Mouse (Mus musculus) cerebellum, adult 18-20 months (tissue): ENCODE data around the gene Rwdd3.

Experiments
- DNase-seq, 2 experiments: peaks; one replicate each; pipeline ENCODE4 v3.0.0; 2021

Gene Rwdd3

DNA sequence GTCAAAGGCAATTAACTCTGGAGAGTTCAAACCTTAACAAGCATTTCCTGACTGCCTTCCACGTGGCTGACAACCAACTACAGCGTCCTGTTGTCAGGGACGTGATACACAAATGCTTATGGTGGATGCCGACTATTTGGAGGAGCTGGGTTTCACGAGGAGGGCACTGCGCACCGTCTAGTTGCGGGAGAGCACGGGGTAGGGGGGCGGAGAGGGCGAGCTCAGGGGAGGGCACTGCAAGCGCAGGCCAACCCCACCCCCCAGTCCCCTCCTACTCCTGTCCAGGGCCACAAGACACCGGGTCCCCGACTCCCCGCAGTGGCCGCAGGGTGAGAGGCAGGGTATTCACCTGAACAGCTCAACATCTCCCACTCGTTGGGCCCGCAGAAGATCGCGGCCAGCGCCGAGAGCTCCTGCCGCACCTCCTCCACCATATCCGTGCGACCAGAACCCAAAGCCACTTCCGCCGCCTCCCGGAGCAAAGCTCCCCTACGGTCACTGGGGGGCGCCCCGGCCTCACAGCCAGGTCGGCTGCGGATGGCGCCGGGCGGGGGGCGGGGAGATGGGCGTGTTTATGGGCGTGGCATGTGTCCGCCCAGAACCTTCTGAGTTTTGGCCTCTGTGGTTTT is at the start of gene Rwdd3:
Rwdd3 (minus strand) TSS at position 453 of the 629 bp plus-strand sequence.
- DNase-seq, result peak; percentile 88 to 94

DNA sequence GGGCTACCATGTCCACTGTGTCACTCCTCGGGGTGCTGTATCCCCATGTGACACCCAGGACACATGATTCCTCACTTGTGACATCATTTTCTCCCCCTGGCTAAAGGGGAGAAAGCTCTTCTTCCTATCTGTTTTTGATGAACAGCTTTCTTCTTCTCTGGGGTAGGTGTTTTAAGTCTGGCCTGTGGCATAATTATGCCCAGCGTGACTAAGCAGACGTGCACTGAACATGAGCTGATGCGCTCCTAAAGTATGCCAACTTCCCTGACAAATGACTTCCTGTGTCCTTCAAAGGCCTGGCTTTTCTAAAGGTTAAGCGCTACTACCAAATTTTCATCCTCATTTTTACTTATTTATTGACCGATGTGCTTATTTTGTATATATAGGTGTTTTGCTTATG is 45.5 kb upstream of the Rwdd3 start:
- no peak for DNase-seq

DNA sequence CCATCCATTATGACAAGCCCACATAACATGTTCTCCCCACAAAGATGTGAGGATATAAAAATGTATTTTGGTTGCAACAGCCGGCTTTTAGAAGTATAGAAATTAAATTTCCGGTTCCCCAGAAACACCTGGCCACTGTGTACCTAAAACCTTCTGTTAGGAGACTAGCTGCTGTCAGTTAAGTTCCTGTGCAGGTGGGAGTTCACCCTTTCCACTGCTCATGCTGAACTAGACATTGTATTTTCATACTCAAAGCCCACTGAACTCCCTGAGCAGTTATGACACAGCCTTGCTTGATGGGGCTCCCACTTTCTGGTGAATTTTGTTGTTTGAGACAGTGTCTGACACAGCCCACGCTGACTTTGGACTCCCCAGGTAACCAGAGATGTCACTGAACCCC is 42.0 kb upstream of the Rwdd3 start:
- DNase-seq, result no peak

DNA sequence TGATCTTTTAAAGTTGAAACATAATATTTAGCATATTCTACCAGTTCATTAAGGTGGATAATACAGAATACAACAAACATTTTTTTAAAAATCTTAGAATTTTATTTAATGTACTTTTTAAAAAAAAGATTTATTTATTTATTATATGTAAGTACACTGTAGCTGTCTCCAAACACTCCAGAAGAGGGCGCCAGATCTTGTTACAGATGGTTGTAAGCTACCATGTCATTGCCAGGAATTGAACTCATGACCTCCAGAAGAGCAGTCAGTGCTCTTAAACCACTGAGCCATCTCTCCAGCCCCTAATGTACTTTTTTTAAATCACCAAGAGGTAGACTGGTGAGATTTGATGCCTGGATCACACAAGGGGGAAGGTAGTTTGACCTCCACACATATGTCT is 40.7 kb upstream of the Rwdd3 start:
- DNase-seq, result peak; percentile 20 to 35

DNA sequence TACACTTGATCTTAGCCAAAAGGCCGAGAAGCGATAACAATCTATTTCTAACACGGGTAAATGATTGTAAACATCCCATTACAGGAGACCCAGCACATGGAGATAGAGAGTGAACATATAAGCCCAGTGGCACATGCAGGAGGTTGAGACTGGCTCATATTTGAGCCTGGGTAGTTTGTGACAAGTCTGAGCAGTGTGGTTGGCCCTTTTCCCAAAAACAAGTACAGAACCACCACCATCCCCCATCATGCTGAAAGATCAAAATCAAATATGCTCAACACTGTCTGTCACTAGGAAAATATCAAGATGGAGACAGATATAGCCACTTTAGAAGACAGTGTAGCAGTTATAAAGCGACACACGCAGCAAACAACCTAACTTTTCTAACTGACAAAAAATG is 37.5 kb upstream of the Rwdd3 start:
- no peak for DNase-seq

DNA sequence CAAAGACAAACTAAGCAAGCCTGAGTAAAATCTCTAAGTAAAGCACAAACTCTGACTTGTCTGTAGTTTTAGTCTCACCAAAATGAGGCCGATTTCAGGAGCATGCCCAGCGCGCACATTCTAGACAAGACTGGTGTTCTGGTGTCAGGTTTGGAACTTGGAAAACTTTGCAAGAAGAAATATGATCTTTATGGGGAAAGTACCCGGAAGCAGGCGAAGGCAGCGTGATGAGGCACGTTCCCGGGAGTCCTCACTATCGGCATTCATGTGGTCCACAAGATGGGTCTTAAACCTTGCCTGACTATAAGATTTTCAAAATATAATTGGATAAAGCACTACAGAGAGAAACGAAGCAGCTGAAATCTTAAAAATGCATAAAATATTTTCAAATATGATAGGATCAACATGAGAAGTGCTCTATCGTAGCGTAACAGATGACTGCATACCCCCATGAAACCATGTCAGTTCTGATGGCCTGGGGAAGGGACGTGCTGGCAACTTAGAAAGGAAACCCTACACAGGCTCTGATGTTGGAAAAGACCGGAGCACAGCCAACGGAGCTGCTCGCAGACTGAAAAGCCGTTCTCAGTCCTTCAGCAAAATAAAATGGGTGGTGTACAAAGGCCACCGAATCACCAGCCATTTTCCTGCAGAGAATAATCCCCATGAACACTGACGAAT is 34.8 kb upstream of the Rwdd3 start:
- no peak for DNase-seq

DNA sequence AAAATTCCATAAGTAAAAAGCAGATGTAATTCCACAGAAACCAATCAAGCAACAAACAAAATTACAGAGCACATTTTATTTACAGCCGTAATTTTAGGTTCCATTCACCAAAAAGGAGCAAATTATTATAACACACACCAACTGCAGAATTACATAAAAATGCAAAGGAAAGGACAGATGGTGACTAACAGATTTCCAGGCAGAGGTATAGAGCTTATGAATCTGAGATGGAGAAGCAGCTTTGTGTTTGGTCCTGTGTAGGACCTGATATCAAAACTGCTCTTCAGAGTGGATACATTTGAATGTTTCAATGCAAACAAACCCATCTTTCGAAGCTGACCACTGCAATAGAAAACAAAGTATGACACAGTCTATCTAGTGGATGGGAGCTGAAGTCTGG is 31.1 kb upstream of the Rwdd3 start:
- no peak for DNase-seq

DNA sequence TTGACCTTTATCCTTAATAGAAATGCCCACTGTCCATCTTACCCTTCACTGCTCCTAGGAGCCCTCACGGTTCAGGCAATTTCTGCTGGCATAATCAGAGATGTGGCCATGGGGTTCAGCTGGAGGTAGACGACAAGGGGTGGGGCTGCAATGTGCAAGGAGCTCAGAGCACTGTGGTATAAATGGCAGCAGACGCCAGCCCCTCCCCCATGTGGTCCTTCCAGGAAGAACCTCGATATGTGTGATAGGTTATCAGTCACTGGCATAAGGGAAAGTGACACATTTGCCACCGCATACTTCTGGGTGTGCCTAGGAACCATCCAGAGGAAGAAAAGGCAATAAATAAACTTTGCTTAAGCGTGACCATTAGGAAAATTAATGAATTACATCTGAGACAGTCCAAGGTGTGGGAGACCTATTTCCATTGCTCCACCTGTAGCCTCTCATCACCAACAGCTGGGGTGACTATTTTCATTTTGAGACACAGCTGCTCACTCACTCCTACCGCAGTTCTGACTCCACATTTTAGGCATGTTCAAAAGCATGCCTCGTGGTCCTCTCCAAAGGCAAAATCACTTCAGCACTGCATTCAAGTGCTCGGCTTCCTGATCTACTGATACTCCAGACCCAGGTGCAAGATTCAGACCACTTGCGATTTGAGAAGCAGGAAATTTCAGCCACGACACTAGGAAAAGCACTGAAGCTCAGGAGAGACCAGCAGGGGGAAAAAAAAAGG is 29.7 kb upstream of the Rwdd3 start:
- no peak for DNase-seq

DNA sequence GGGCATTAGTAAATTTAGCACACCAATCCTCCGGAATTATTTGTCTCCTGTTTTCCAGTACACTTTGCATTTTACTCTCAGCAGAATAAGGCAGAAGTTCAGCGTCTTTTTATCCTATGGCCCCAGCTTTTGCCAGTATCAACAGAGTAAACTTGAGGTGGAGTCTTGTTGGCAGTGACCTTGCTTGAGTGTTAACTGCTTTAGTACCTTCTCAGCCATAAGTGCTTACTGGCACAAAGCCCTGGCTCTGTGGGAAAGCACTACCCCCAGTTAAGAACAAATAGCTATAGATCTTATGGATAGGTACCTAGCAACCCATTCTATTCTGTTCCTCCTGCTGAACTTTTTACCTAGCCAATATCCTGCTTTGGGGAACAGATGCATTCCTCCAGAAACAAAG is 17.7 kb upstream of the Rwdd3 start:
- no peak for DNase-seq

DNA sequence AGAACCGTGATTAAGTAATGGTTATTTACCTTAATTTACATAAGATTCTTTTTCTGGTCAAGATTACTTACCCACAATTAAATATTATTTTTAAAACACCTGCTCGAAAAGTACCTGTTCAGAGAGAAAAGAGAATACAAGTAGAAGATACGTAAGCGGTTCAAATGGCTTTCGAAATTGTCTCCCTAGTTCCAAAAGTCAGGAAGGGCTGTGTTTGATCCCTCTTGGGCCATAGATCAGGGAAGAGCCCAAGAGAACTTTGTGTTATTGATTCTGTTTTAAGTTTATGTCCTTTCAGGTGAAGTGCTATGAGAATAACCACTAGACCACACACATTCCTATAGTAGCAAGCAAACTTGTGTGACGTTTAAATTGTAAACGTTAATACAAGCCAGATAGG is 16.0 kb upstream of the Rwdd3 start:
- DNase-seq, result no peak

DNA sequence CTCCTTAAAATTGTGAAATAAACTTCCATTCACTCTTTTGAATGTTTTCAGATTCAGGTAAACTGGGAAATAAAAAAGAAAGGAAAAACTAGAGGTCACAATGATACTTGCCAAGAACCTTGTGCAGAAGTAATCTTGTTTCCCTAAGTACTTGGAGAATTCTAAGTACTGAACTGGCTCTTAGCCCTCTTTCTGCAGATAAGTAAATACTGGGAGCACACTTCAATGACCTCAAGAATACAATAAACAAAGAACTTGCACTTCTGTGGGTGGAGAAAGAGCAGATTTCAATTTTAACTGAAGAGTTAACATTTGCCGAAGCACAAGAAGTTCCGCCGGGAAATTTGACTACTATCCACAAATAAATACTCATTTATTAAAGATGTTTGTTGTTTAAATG is 15.4 kb upstream of the Rwdd3 start:
- no peak for DNase-seq

DNA sequence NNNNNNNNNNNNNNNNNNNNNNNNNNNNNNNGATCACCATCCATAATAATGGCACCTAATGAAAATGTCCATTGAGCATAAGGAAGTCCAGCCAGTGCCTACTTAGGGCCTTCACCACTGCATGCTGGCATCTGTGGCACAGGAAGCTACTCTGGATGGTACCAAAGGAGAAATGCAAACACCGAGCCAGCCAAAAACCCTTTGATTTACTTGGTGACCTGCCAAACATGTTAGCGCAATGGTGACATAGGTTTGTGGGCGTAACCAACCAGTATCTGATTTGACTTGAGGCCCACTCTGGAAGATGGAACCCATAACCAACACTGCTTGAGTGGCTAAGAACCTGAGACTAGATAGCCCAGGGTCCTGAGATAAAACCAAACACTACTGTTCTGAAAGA is 13.7 kb upstream of the Rwdd3 start:
- no peak for DNase-seq

DNA sequence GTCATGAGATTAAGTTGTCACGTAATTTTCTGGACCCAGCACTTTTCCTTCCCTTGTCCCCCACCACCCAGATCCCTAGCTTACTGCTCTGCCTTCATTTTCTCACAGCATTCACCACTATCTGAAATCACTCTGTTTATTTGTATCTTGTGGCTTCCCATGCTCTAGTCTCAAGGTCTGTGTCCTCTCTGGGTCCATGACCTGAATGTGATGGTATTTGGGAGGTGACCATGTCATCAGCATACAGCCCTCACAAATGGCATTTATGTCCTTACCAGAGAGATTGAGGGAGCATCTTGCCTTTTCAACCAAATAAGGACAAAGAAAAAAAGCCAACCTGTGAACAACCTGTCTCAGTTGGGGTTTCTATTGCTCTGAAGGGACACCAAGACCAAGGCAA is 4.5 kb upstream of the Rwdd3 start:
- DNase-seq, result no peak

DNA sequence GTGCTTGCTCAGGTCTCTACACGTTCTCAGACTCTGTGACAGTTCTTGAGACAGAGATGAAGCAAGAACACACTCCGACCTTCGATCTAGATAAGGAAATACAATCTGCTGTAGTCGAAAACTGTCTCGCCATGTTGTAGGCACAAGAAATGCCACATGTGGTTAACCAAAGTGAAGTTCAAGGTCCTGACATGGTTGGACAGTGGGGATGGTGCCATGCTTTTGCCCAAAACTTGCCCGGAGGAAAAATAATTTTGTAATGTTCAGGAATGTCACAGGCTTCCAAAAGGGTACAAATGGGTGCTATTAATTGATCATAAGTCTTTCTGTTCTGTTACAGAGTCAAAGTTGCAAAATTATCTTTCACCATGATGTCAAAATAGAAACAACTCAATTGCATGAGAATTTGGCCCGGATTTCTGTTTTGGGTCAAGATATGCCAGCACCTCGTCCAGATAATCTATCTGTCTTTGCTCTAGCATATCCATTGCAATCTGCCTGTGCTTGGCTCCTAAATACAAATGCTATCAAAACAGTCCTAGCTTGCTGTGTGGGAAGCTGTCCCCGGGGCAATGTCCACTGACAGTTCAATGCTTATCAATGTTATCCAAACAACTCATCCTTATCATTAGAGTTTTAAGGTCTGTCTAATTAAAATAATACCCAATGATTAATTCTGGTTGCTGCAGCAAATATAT is 2.9 kb upstream of the Rwdd3 start:
- no peak for DNase-seq

DNA sequence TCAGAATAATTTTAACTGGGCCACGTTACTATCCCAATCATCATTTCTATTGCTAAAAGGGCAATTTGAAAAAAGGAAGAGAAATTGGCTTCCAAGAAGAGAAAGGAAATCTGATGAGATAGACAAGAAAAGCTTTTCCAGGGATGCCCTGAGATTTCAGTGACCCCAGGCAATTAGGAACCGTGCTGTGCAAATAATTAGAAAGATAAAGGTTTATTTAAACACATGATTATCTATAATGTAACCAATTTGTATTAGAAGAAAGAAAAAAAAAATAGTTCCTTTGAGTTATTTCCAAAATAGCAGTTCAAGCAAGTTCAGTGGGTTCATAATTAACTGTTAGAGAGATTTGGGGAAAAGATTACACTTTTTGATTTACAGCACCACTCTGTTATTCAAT is 1.2 kb upstream of the Rwdd3 start:
- no peak for DNase-seq

DNA sequence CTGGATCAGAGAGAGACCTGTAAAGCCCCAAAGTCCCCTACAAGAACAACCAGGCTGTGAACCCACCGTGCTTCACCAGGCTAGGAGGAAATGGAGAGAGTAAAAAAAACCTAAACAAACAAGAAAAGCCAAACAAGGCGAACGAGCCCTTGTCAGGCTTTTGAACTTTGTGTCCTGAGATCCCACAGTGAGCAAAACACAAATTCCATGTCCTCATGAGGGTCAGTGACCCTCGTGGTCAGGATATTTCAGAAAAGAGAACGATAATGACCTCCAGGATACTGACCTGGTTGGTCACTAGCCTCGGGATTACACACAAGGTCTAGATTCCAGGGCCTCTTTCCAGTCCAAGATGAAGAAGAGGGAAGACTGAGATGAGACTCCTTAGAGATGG is 374 bp upstream of the Rwdd3 start:
- DNase-seq, result no peak

DNA sequence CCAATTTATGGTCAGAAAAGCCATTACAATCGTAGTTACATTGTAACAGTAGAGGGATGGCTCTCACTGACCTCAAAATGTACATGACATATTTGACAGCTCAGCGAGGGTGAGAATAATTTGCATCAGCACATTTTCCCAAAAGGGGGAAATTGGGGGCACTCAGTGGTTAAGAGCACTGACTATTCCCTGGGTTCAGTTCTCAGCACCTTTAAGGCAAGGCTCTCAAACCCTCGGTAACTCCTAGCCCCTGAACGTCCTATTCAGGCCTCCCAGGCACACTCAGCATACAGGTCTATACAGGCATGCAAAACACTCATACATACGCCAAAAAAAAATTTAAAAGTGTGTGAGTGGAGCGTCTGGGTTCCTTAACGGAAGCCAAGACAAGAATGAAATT is 864 bp downstream of the Rwdd3 start:
- DNase-seq, result no peak

DNA sequence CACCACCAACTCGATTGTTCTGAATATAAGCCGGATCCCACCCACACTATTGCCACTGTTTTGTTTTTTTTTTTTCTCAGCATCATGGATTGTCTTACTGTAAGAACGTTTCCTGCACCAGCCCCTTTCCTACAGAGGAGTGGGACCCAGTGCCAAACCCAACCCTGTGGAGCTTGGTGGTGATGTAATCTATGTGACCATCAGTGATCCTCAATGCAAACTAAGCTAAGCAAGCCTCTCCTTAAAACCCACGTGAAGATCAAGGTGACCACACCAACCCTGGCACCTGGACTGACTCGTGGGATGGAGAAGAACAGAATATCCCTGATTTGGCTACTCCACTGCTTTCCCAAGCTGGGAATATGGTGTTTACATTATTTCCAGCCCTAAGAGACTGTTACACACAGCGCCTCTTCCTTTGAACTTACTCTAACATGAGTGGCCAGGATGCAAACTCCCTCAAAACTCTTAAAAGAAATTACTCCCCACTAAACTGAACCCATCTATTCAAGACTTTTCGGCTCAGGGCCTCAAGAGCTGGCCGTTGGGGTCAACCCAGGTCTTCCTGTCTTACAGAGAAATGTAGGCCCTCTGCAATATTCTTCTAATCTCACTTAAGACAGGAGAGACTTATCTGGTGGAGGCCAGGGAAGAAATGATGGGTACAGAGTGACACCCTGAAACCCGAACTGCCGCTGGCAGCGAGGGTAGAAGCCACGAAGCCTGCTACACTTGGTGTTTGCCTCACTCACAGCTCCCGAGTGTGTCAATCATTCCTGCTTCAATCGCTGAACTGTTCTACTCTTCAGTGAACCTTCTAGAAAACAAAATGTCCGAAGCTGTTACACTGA is 2.2 kb downstream of the Rwdd3 start:
- no peak for DNase-seq

DNA sequence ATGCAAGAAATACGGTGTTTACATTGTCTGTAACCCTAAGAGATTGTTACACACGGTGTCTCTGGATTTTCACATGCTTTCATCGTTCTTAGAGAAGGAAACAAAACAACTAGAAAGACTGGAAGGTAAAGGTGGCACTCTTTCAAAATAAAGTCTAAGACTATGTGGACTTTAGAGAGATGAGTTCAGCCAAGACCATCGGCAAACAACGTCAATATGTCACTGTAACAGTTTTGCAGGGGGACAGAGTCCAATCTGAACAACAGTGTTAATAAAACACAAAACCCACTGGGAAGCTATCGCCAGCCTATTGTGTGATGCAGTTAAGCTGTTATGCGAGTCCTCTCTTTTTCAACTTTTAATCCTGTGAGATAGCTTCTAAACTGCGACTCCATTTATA is 2.9 kb downstream of the Rwdd3 start:
- no peak for DNase-seq

DNA sequence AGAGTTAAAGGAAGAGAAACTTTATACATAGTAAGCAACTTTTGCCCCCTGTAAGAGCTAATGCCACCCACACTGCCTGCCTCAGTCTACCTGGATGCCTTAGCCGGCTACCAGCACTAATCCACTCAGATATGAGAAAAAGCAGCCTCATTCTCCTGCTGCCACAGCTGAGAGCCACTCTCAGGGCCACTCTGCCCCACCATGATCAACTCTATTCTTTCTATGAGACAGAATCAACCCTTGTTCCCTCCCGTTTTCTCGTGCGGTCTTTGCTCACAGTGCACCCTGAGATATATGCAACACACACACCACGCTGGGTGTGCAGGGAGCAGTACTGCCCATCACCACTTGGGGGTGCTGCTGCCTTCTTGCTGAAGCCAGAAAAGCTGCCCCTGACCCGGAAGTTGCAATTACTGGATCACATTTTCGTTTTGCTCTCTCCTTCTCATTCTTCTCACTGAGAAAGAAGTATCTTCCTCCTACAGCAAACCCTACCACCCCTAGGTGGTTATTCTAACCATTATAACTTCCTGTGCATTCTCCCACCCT is 8.2 kb downstream of the Rwdd3 start:
- peak; percentile 56 to 66 for DNase-seq

DNA sequence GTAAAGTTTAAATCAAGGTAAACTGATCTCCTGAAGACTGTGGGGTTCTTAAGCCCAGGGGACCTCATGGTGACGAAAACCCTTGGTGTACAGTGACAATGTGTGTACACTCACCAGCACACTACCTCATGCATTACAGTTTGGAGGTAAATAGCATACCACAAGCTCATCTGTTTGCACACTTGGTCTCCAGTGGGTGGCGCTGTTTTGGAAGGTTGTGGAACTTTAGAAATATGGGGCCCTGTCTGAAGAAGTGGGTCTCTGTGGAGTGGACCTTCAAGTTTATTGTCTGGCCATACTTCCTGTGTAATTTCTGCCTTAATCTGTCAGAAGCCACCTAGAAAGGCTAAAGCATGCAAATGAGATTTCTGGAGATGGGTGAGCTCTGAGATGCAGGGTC is 9.8 kb downstream of the Rwdd3 start:
- peak in 1 of 2 experiments; percentile 22 for DNase-seq

DNA sequence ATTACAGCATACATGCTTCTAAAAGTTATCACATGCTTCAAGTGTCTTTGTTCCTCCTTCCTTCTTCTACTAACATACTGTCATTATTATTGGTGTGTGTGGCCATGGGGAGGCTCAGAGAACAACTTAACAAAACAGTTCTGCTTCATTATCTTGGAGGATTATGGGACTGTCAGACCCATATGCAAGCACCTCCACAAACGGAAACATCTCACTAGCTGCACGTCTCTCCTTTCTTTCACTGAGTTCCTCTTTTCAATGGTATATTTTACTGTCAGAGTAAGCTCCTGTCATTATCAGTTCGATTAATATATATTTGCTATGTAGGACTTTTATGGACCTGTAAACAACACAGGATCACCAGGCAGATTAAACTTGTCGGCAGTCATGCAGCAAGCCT is 11.1 kb downstream of the Rwdd3 start:
- no peak for DNase-seq
